Mouse (Mus musculus): ENCODE measurements around the gene Dnajb14.

- TF ChIP-seq ZC3H11A (IDR thresholded peaks at IDR 0.05; ENCODE audit: low read depth, low read length), result no peak
- TF ChIP-seq CTCF (conservative IDR thresholded peaks at IDR 0.05 in 1 of 2, IDR thresholded peaks at IDR 0.05 in 1 of 2; ENCODE audit: low read depth in 2 of 2, low read length in 2 of 2), result no peak
- TF ChIP-seq MEF2A (IDR thresholded peaks at IDR 0.05; ENCODE audit: borderline replicate concordance, low read depth, low read length), result no peak
- no peak for TF ChIP-seq POLR2A (IDR thresholded peaks at IDR 0.05; ENCODE audit: low read depth, low read length)
- no peak for TF ChIP-seq EP300 (IDR thresholded peaks at IDR 0.05; ENCODE audit: low read length)
- TF ChIP-seq E2F4 (IDR thresholded peaks at IDR 0.05; ENCODE audit: insufficient replicate concordance, low read depth, low read length), result no peak
- TF ChIP-seq MYC (IDR thresholded peaks at IDR 0.05; ENCODE audit: low read depth, low read length), result no peak
These were observed 74.1 kb downstream of the Dnajb14 start for GRCm38 (mm10) chr3:137941555-137941954.

Measured in CH12.LX (cell line).